ENCODE assay signal across 10 mouse cellular contexts in the genomic region with DNA sequence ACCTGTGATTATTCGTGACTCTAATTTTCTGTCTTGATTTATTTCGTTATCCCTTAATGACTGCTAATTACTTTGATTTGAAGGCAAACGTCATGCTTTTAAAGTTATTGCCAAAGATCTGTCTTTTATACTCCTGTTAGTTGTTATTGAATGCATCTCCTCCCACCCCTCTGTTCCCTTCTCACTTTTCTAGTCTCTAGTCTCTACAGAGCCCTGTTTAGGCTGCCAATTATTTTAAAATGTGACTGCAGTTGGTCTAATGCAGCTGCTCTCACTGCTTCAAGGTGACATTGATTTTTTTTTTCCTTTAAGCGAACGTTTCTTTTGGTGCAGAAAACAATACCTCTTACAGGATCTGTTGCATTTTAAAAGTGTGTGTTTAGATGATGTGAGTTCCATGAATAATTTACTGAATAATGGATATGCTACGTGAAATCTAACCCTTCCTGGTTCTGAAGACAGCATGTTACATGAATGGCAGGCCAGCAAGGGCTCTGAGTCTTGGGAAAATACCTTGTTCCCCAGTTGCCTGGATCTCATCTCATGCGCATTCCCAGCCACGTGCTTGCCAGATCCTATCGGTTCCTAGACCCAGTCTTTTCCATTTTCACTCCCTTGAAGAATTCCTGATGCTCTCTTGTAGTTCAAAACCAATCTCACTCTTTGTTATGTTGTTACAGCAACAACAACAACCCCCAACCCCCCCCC.
A peak's percentile ranks its signal among the peaks of the same experiment; 100 is the strongest.
DNase-seq lines count a peak whose midpoint lies in the region; ATAC-seq and TF ChIP-seq lines count a peak whose summit lies in the region.
"Had no signal": no experiment of that assay in that cellular context is flagged by ENCODE, and none has a peak within 500 bp of the region (broad histone marks: within the 10 kb centered on the region; RNA-seq: fewer than 3 reads in every experiment).

No protein-coding gene starts in this region.

- DNase-seq in kidney, adult 18-20 months, result no peak
- peak; percentile 29 for DNase-seq in midbrain, postnatal 0 days (ENCODE audit: low spot score)
- DNase-seq in cerebellum, postnatal 25 days, result no peak
- no peak for DNase-seq in gastrocnemius, adult 8-10 months (ENCODE audit: low spot score in 2 of 2)
- DNase-seq: right cerebral cortex, postnatal 14 days had no signal

- ATAC-seq in kidney, embryonic 14.5 days (ENCODE audit: low FRiP score, low TSS enrichment), result no peak
- ATAC-seq in embryonic facial prominence, embryonic 12.5 days (ENCODE audit: insufficient number of reproducible peaks, insufficient read depth, low FRiP score, low TSS enrichment), result 0 out of 2 replicates have a peak, but pooled peaks have one; percentile 6
- 0 out of 2 replicates have a peak, but pooled peaks have one; percentile 57 for ATAC-seq in hindbrain, embryonic 15.5 days (ENCODE audit: low FRiP score, low read depth)
- ATAC-seq in midbrain, postnatal 0 days (ENCODE audit: low FRiP score), result no peak
- ATAC-seq in erythroblast, adult 5-6 weeks (replicated peaks; ENCODE audit: low FRiP score, poor library complexity, severe bottlenecking), result no peak
- ATAC-seq: activated CD4-positive, CD25-positive, alpha-beta regulatory T cell, adult 4 months had no signal

- H3K9me3 ChIP-seq in kidney, embryonic 14.5 days (ENCODE audit: control insufficient read depth, low read length), result no peaks in the 10 kb centered on the region
- no peaks in the 10 kb centered on the region for H3K9me3 ChIP-seq in embryonic facial prominence, embryonic 12.5 days
- no peaks in the 10 kb centered on the region for H3K9me3 ChIP-seq in hindbrain, embryonic 15.5 days
- H3K9me3 ChIP-seq in midbrain, postnatal 0 days (ENCODE audit: low read length), result no peaks in the 10 kb centered on the region

- 36% methylated on average over 9 of the region's 9 CpGs for WGBS in kidney, embryonic 14.5 days
- 31% methylated on average over 9 of the region's 9 CpGs for WGBS in embryonic facial prominence, embryonic 12.5 days
- WGBS in hindbrain, embryonic 15.5 days, result 18% methylated on average over 9 of the region's 9 CpGs
- WGBS in midbrain, postnatal 0 days, result 29% methylated on average over 9 of the region's 9 CpGs

- no peaks in the 10 kb centered on the region for H3K4me1 ChIP-seq in kidney, embryonic 14.5 days (ENCODE audit: control insufficient read depth, insufficient read depth, low read length)
- H3K4me1 ChIP-seq in embryonic facial prominence, embryonic 12.5 days, result peaks cover 7% of the 10 kb centered on the region
- H3K4me1 ChIP-seq in hindbrain, embryonic 15.5 days (replicated peaks), result peaks cover 31% of the 10 kb centered on the region
- no peaks in the 10 kb centered on the region for H3K4me1 ChIP-seq in midbrain, postnatal 0 days (ENCODE audit: insufficient read depth, low read length)

- H3K36me3 ChIP-seq in kidney, embryonic 14.5 days (ENCODE audit: control insufficient read depth, insufficient read depth, low read length), result no peaks in the 10 kb centered on the region
- no peaks in the 10 kb centered on the region for H3K36me3 ChIP-seq in embryonic facial prominence, embryonic 12.5 days
- no peaks in the 10 kb centered on the region for H3K36me3 ChIP-seq in hindbrain, embryonic 15.5 days
- no peaks in the 10 kb centered on the region for H3K36me3 ChIP-seq in midbrain, postnatal 0 days (ENCODE audit: insufficient read depth, low read length)

- H3K27ac ChIP-seq in kidney, embryonic 14.5 days (ENCODE audit: low read depth, low read length), result no peak overlapping the region
- H3K27ac ChIP-seq in embryonic facial prominence, embryonic 12.5 days, result no peak overlapping the region
- peak overlapping the region; percentile 55 for H3K27ac ChIP-seq in hindbrain, embryonic 15.5 days (replicated peaks)
- no peak overlapping the region for H3K27ac ChIP-seq in midbrain, postnatal 0 days (ENCODE audit: low read depth, low read length)

- H3K4me3 ChIP-seq in kidney, embryonic 14.5 days (ENCODE audit: low read length), result no peak overlapping the region
- no peak overlapping the region for H3K4me3 ChIP-seq in embryonic facial prominence, embryonic 12.5 days
- H3K4me3 ChIP-seq in hindbrain, embryonic 15.5 days, result no peak overlapping the region
- H3K4me3 ChIP-seq in midbrain, postnatal 0 days (ENCODE audit: low read depth, low read length), result no peak overlapping the region

- H3K9ac ChIP-seq in kidney, embryonic 14.5 days (ENCODE audit: low read depth, low read length), result no peak overlapping the region
- no peak overlapping the region for H3K9ac ChIP-seq in embryonic facial prominence, embryonic 12.5 days
- H3K9ac ChIP-seq in hindbrain, embryonic 15.5 days, result no peak overlapping the region
- no peak overlapping the region for H3K9ac ChIP-seq in midbrain, postnatal 0 days (replicated peaks; ENCODE audit: low read length, poor library complexity, severe bottlenecking)

- no peak for TF ChIP-seq CTCF in midbrain, postnatal 0 days (IDR thresholded peaks at IDR 0.05)

- peak overlapping the region; percentile 10; the same call in 1 of the 2 replicates for H3K4me2 ChIP-seq in kidney, embryonic 14.5 days (replicated peaks; ENCODE audit: low read depth, low read length)
- H3K4me2 ChIP-seq in embryonic facial prominence, embryonic 12.5 days (replicated peaks), result peak overlapping the region; percentile 30
- peak overlapping the region; percentile 38 for H3K4me2 ChIP-seq in hindbrain, embryonic 15.5 days
- 0 out of 2 replicates have a peak overlapping the region, but pooled peaks have one; percentile 20 for H3K4me2 ChIP-seq in midbrain, postnatal 0 days (ENCODE audit: low read depth, low read length, poor library complexity, severe bottlenecking)

- no peaks in the 10 kb centered on the region for H3K27me3 ChIP-seq in kidney, embryonic 14.5 days (ENCODE audit: control insufficient read depth, insufficient read depth, low read length)
- no peaks in the 10 kb centered on the region for H3K27me3 ChIP-seq in embryonic facial prominence, embryonic 12.5 days
- H3K27me3 ChIP-seq in hindbrain, embryonic 15.5 days, result no peaks in the 10 kb centered on the region
- no peaks in the 10 kb centered on the region for H3K27me3 ChIP-seq in midbrain, postnatal 0 days (ENCODE audit: insufficient read depth, low read length)

Comparison
In these comparisons a context has a peak if more than half of its experiments do, and no peak if none do; other contexts are left out.
1. ATAC-seq: peak in embryonic facial prominence, embryonic 12.5 days (single experiment) and hindbrain, embryonic 15.5 days (single experiment); none in kidney, embryonic 14.5 days (single experiment), midbrain, postnatal 0 days (single experiment) and erythroblast, adult 5-6 weeks (single experiment).
2. Peak in every context shown above with its lines, with median percentiles within 50 percentile points of each other: H3K4me2 ChIP-seq.